Mouse (Mus musculus) CH12.LX (cell line): ENCODE measurements around the gene Wdr77. TPM values are rescaled to one million over a fixed set of nuclear protein-coding genes. Genes with fewer than 3 reads are reported as not detected.

ENCODE experiments used
- DNase-seq: peaks from one replicate; pipeline ENCODE4 v3.0.0-alpha.2; 2013; ENCODE audit errors: extremely low read depth
- H3K27ac ChIP-seq: 2 replicates; pipeline ENCODE4 v1.5.1; 2012; ENCODE audit warnings: low read depth, mild to moderate bottlenecking, control low read depth, moderate library complexity; ENCODE audit not compliant: insufficient read depth
- H3K27me3 ChIP-seq: replicated peaks from 2 replicates; pipeline ENCODE3; 2012; ENCODE audit warnings: inconsistent platforms
- H3K36me3 ChIP-seq, 2 experiments: replicated peaks in 1 of 2; 2 replicates each; pipeline versions ENCODE3 to v1.6.1; 2012; ENCODE audit warnings: inconsistent platforms in 1 of 2, low read length in 1 of 2, mild to moderate bottlenecking in 1 of 2, mixed read lengths in 1 of 2, moderate library complexity in 1 of 2; ENCODE audit not compliant: control insufficient read depth in 1 of 2, insufficient read depth in 1 of 2
- H3K4me1 ChIP-seq, 2 experiments: 2 replicates each; pipeline ENCODE4 v1.6.1; 2012; ENCODE audit warnings: inconsistent platforms in 1 of 2, moderate library complexity in 1 of 2; ENCODE audit not compliant: insufficient read depth in 2 of 2, control insufficient read depth in 1 of 2
- H3K4me2 ChIP-seq: 2 replicates; pipeline ENCODE4 v1.6.1; 2012; ENCODE audit warnings: low read depth, mild to moderate bottlenecking, control low read depth; ENCODE audit not compliant: poor library complexity, insufficient read depth, severe bottlenecking
- H3K4me3 ChIP-seq, 3 experiments: fragments of 150-350 bp in 1 of 3; sonication (generic) in 1 of 3; replicated peaks in 1 of 3; 2 replicates each; pipeline versions ENCODE3 to v1.5.1; 2011 to 2012; ENCODE audit warnings: low read depth in 2 of 3, low read length in 2 of 3, mild to moderate bottlenecking in 2 of 3, moderate library complexity in 2 of 3, control low read depth in 1 of 3, improper control_type of control experiment in 1 of 3, inconsistent platforms in 1 of 3, mixed read lengths in 1 of 3; ENCODE audit not compliant: poor library complexity in 1 of 3
- H3K79me2 ChIP-seq: replicated peaks from 2 replicates; pipeline ENCODE4 v1.6.1; 2012; ENCODE audit warnings: mild to moderate bottlenecking, moderate library complexity; ENCODE audit not compliant: control insufficient read depth, poor library complexity, insufficient read depth, severe bottlenecking; ENCODE audit errors: extremely low read depth
- H3K9ac ChIP-seq: 2 replicates; pipeline ENCODE4 v1.6.1; 2012; ENCODE audit warnings: low read depth, mild to moderate bottlenecking, control low read depth, moderate library complexity; ENCODE audit not compliant: insufficient read depth
- H3K9me3 ChIP-seq: replicated peaks from 2 replicates; pipeline ENCODE3; 2012; ENCODE audit warnings: low read length, inconsistent platforms, mixed read lengths
- CTCF ChIP-seq, 2 experiments: IDR thresholded peaks in 1 of 2; conservative IDR thresholded peaks in 1 of 2; 2 replicates each; pipeline ENCODE4 v1.5.1; 2011 to 2012; ENCODE audit warnings: low read depth in 2 of 2, low read length in 2 of 2, improper control_type of control experiment in 1 of 2, inconsistent platforms in 1 of 2, mild to moderate bottlenecking in 1 of 2, moderate library complexity in 1 of 2
- ETS1 ChIP-seq: conservative IDR thresholded peaks from 2 replicates; pipeline ENCODE4 v1.6.1; 2012; ENCODE audit warnings: low read depth, mild to moderate bottlenecking, inconsistent platforms, low read length, improper control_type of control experiment, moderate library complexity
- JUN ChIP-seq: IDR thresholded peaks from 2 replicates; pipeline ENCODE4 v1.6.1; 2011; ENCODE audit warnings: low read depth, mild to moderate bottlenecking, low read length, improper control_type of control experiment, moderate library complexity; ENCODE audit not compliant: insufficient read depth
- MAZ ChIP-seq: IDR thresholded peaks from 2 replicates; pipeline ENCODE4 v1.6.1; 2012; ENCODE audit warnings: low read depth, mild to moderate bottlenecking, inconsistent platforms, low read length, improper control_type of control experiment, moderate library complexity
- MXI1 ChIP-seq: IDR thresholded peaks from 2 replicates; pipeline ENCODE4 v1.6.1; 2011; ENCODE audit warnings: mild to moderate bottlenecking, low read depth, low read length, improper control_type of control experiment
- MYC ChIP-seq: IDR thresholded peaks from 2 replicates; pipeline ENCODE4 v1.6.1; 2011; ENCODE audit warnings: low read depth, mild to moderate bottlenecking, improper control_type of control experiment, low read length
- PAX5 ChIP-seq: IDR thresholded peaks from 2 replicates; pipeline ENCODE4 v1.6.1; 2012; ENCODE audit warnings: low read length, inconsistent platforms, mixed read lengths
- SMC3 ChIP-seq: IDR thresholded peaks from 2 replicates; pipeline ENCODE4 v1.6.1; 2011; ENCODE audit warnings: low read depth, low read length, improper control_type of control experiment
- USF2 ChIP-seq: conservative IDR thresholded peaks from 2 replicates; pipeline ENCODE4 v1.6.1; 2011; ENCODE audit warnings: low read depth, low read length, improper control_type of control experiment
- ZNF384 ChIP-seq: IDR thresholded peaks from 2 replicates; pipeline ENCODE4 v1.6.1; 2012; ENCODE audit warnings: low read depth, low read length, improper control_type of control experiment, inconsistent platforms
- dilution Hi-C: fragments of 300-500 bp; cut with MboI; formaldehyde crosslinking; loops from 2 replicates; pipeline ENCODE4 v1.14.3; 2020; ENCODE audit warnings: low sequenced_read_pairs; ENCODE audit not compliant: extremely low pct_unique_long_range_greater_than_20kb, extremely low pct_ligation_motif_present
- in situ Hi-C: fragments of 300-500 bp; cut with MboI; formaldehyde crosslinking; loops from 3 replicates; pipeline ENCODE4 v1.14.3; 2019; ENCODE audit warnings: low sequenced_read_pairs, low pct_ligation_motif_present, low pct_unique_long_range_greater_than_20kb, mixed read lengths
- polyA plus RNA-seq: library from polyadenylated mRNA; unstranded; fragments of >175 nt; gene quantifications from 2 replicates; pipeline ENCODE4 v1.2.1, GENCODE M21; 2012; ENCODE audit warnings: low read depth; ENCODE audit not compliant: insufficient read length
- total RNA-seq, 2 experiments: library from RNA; depleted of rRNA; stranded (reverse); fragments of 300-350 nt in 1 of 2; fragments of >200 nt in 1 of 2; gene quantifications; 2 replicates each; pipeline ENCODE4 v1.2.3; 2012 to 2014

Gene Wdr77
- total and polyA plus RNA-seq, 3 experiments, result 87.4 to 235 (median 91.2) TPM

- H3K27me3 ChIP-seq, result no peaks in the 10 kb centered on the region
- no peak for DNase-seq
- H3K4me1 ChIP-seq, result peaks cover 0 to 23% of the 10 kb centered on the region in 2 experiments; a peak in 2 of 4 replicates
- no peak within 1 kb of the TSS for H3K9ac ChIP-seq
- H3K79me2 ChIP-seq, result no peaks in the 10 kb centered on the region
- no peak for TF ChIP-seq MXI1
- TF ChIP-seq MYC, result no peak
- no peak for TF ChIP-seq MAZ
- no peak for TF ChIP-seq USF2
- no peak for TF ChIP-seq CTCF (conservative IDR thresholded peaks at IDR 0.05 in 1 of 2, IDR thresholded peaks at IDR 0.05 in 1 of 2; ENCODE audit: low read depth in 2 of 2, low read length in 2 of 2)
- no peak for TF ChIP-seq JUN
- no peak for TF ChIP-seq SMC3
- TF ChIP-seq ZNF384, result no peak
- no peak for TF ChIP-seq PAX5
- no peak for TF ChIP-seq ETS1
- H3K4me2 ChIP-seq, result no peak within 1 kb of the TSS
- H3K36me3 ChIP-seq, result peaks cover 4 to 55% of the 10 kb centered on the region in 2 experiments
- H3K9me3 ChIP-seq, result no peaks in the 10 kb centered on the region
- no peak within 1 kb of the TSS for H3K4me3 ChIP-seq
- in situ Hi-C loops, result no loop called here
- dilution Hi-C loops, result no loop called here
- H3K27ac ChIP-seq, result no peak within 1 kb of the TSS
These were observed 55.4 kb downstream of the Wdr77 start, which contains the start of gene Pifo for GRCm38 (mm10) chr3:106014546-106014945. Gene Pifo, minus strand, starts transcription at chr3:106014646.

Other genes with a start within 250 kb of the Wdr77 start
- gene Rap1a, start 158.0 kb upstream of the Wdr77 start, total RNA-seq (2012; rRNA removed), result 63.3 and 116 TPM in 2 replicates
- 209 and 234 TPM in 2 replicates for gene Rap1a, start 158.0 kb upstream of the Wdr77 start, total RNA-seq (2014; rRNA removed)
- 222 and 250 TPM in 2 replicates for gene Rap1a, start 158.0 kb upstream of the Wdr77 start, polyA plus RNA-seq
- 1.1 and 1.2 TPM in 2 replicates for gene Adora3, start 88.5 kb upstream of the Wdr77 start, total RNA-seq (2012; rRNA removed)
- gene Adora3, start 88.5 kb upstream of the Wdr77 start, total RNA-seq (2014; rRNA removed), result 0.54 and 0.73 TPM in 2 replicates
- gene Adora3, start 88.5 kb upstream of the Wdr77 start, polyA plus RNA-seq, result 1.3 and 1.4 TPM in 2 replicates
- 0.25 TPM in 1 of 2 replicates, not detected in the other for gene Tmigd3, start 88.5 kb upstream of the Wdr77 start, total RNA-seq (2012; rRNA removed)
- not detected in 2 replicates for gene Tmigd3, start 88.5 kb upstream of the Wdr77 start, total RNA-seq (2014; rRNA removed)
- 1.3 TPM in 1 of 2 replicates, not detected in the other for gene Tmigd3, start 88.5 kb upstream of the Wdr77 start, polyA plus RNA-seq
- 0.84 and 1.3 TPM in 2 replicates for gene I830077J02Rik, start 26.7 kb upstream of the Wdr77 start, total RNA-seq (2012; rRNA removed)
- gene I830077J02Rik, start 26.7 kb upstream of the Wdr77 start, total RNA-seq (2014; rRNA removed), result 2.9 and 3.2 TPM in 2 replicates
- gene I830077J02Rik, start 26.7 kb upstream of the Wdr77 start, polyA plus RNA-seq, result 8.3 and 10.2 TPM in 2 replicates
- 317 and 342 TPM in 2 replicates for gene Atp5f1, start 730 bp downstream of the Wdr77 start, total RNA-seq (2012; rRNA removed)
- gene Atp5f1, start 730 bp downstream of the Wdr77 start, total RNA-seq (2014; rRNA removed), result 676 and 764 TPM in 2 replicates
- gene Atp5f1, start 730 bp downstream of the Wdr77 start, polyA plus RNA-seq, result 494 and 505 TPM in 2 replicates
- gene Ovgp1, start 14.3 kb downstream of the Wdr77 start, total RNA-seq (2012; rRNA removed), result 1.4 and 1.6 TPM in 2 replicates
- 2.3 TPM in 2 replicates for gene Ovgp1, start 14.3 kb downstream of the Wdr77 start, total RNA-seq (2014; rRNA removed)
- 4.3 and 5.6 TPM in 2 replicates for gene Ovgp1, start 14.3 kb downstream of the Wdr77 start, polyA plus RNA-seq
- 5.4 and 8.1 TPM in 2 replicates for gene Pifo, start 55.3 kb downstream of the Wdr77 start, total RNA-seq (2012; rRNA removed)
- 13.7 and 16.4 TPM in 2 replicates for gene Pifo, start 55.3 kb downstream of the Wdr77 start, total RNA-seq (2014; rRNA removed)
- gene Pifo, start 55.3 kb downstream of the Wdr77 start, polyA plus RNA-seq, result 7.1 and 7.7 TPM in 2 replicates
- gene Chil5, start 73.4 kb downstream of the Wdr77 start, total RNA-seq (2012; rRNA removed), result not detected in 2 replicates
- gene Chil5, start 73.4 kb downstream of the Wdr77 start, total RNA-seq (2014; rRNA removed), result not detected in 2 replicates
- gene Chil5, start 73.4 kb downstream of the Wdr77 start, polyA plus RNA-seq, result 0.30 and 0.31 TPM in 2 replicates
- gene Chia1, start 153.9 kb downstream of the Wdr77 start, total RNA-seq (2012; rRNA removed), result 0.13 TPM in 1 of 2 replicates, not detected in the other
- 0.36 and 0.47 TPM in 2 replicates for gene Chia1, start 153.9 kb downstream of the Wdr77 start, total RNA-seq (2014; rRNA removed)
- 0.38 and 0.46 TPM in 2 replicates for gene Chia1, start 153.9 kb downstream of the Wdr77 start, polyA plus RNA-seq
- gene Chil3, start 208.2 kb downstream of the Wdr77 start, total RNA-seq (2012; rRNA removed), result not detected in 2 replicates
- gene Chil3, start 208.2 kb downstream of the Wdr77 start, total RNA-seq (2014; rRNA removed), result not detected in 2 replicates
- gene Chil3, start 208.2 kb downstream of the Wdr77 start, polyA plus RNA-seq, result not detected in 2 replicates